In genomic region chr7:29128725-29129124, GRCm38 (mm10) we compare ENCODE assay signal across 11 mouse cellular contexts. TPM values are rescaled to one million over a fixed set of nuclear protein-coding genes. Genes with fewer than 3 reads are reported as not detected.
DNase-seq lines count a peak whose midpoint lies in the region; ATAC-seq and TF ChIP-seq lines count a peak whose summit lies in the region.
"Had no signal": no experiment of that assay in that cellular context is flagged by ENCODE, and none has a peak within 500 bp of the region (broad histone marks: within the 10 kb centered on the region; RNA-seq: fewer than 3 reads in every experiment).

No protein-coding gene starts in this region.

- H3K9ac ChIP-seq in kidney, postnatal 0 days (ENCODE audit: low read depth, low read length) = no peak overlapping the region
- peak overlapping the region; percentile 31; the same call in 1 of the 2 replicates for H3K9ac ChIP-seq in MEL (ENCODE audit: control insufficient read depth, low read depth, low read length, poor library complexity, severe bottlenecking)
- H3K9ac ChIP-seq: embryonic facial prominence, embryonic 15.5 days; heart, embryonic 15.5 days had no signal

- no peak for TF ChIP-seq POLR2A in MEL (IDR thresholded peaks at IDR 0.05; ENCODE audit: control insufficient read depth in 1 of 2, insufficient read depth in 1 of 2, low read depth in 1 of 2, low read length in 2 of 2, poor library complexity in 1 of 2)
- TF ChIP-seq POLR2A in embryonic fibroblast, embryonic 13.5 days (IDR thresholded peaks at IDR 0.05; ENCODE audit: low read depth, low read length) = no peak

- H3K27me3 ChIP-seq in kidney, postnatal 0 days (ENCODE audit: insufficient read depth, low read length) = no peaks in the 10 kb centered on the region
- no peaks in the 10 kb centered on the region for H3K27me3 ChIP-seq in MEL (ENCODE audit: control insufficient read depth in 1 of 2, insufficient read depth in 2 of 2, low read length in 2 of 2)
- H3K27me3 ChIP-seq in limb, embryonic 10.5 days (ENCODE audit: low read depth, poor library complexity, severe bottlenecking) = peaks cover 3% of the 10 kb centered on the region; the same call in 1 of the 2 replicates
- H3K27me3 ChIP-seq: embryonic facial prominence, embryonic 15.5 days had no signal

- no peak for ATAC-seq in kidney, postnatal 0 days (replicated peaks; ENCODE audit: low FRiP score, low read depth)

- peak; percentile 74 for DNase-seq in kidney, postnatal 0 days (ENCODE audit: low spot score)
- DNase-seq in kidney, adult 11 months = no peak
- DNase-seq in A20 (ENCODE audit: low read depth, low spot score) (peak; percentile 61), MEL (ENCODE audit: low read depth, low spot score) (peak; percentile 74)
- no peak for DNase-seq in limb, embryonic 10.5 days (ENCODE audit: low spot score)
- DNase-seq in layer of hippocampus, postnatal 14 days (ENCODE audit: low spot score in 2 of 2) = no peak
- no peak for DNase-seq in left cerebral cortex, adult 9 months (ENCODE audit: low spot score in 2 of 2)

- 75% methylated on average over 2 of the region's 2 CpGs for WGBS in kidney, postnatal 0 days
- WGBS in limb, embryonic 10.5 days = 68% methylated on average over 2 of the region's 2 CpGs

- no peak overlapping the region for H3K4me3 ChIP-seq in kidney, postnatal 0 days (replicated peaks; ENCODE audit: low read depth, low read length)
- H3K4me3 ChIP-seq in MEL (ENCODE audit: control insufficient read depth in 1 of 2, insufficient read depth in 1 of 2, low read depth in 2 of 2, low read length in 2 of 2) = peak overlapping the region in 1 of 2 experiments; percentile 18; a peak in 2 of 4 replicates
- no peak overlapping the region for H3K4me3 ChIP-seq in embryonic fibroblast, embryonic 13.5 days (ENCODE audit: insufficient read depth, low read length)
- no peak overlapping the region for H3K4me3 ChIP-seq in limb, embryonic 10.5 days
- H3K4me3 ChIP-seq: embryonic facial prominence, embryonic 15.5 days; heart, embryonic 15.5 days had no signal

- H3K36me3 ChIP-seq in kidney, postnatal 0 days (ENCODE audit: insufficient read depth, low read length) = no peaks in the 10 kb centered on the region
- H3K36me3 ChIP-seq in MEL (ENCODE audit: control insufficient read depth in 1 of 2, insufficient read depth in 2 of 2, low read length in 2 of 2) = no peaks in the 10 kb centered on the region; a peak in 1 of 4 replicates
- H3K36me3 ChIP-seq in limb, embryonic 10.5 days = no peaks in the 10 kb centered on the region
- H3K36me3 ChIP-seq: embryonic facial prominence, embryonic 15.5 days; heart, embryonic 15.5 days had no signal

- no peak for TF ChIP-seq EP300 in MEL (IDR thresholded peaks at IDR 0.05; ENCODE audit: low read depth in 1 of 2, low read length in 2 of 2)

- H3K27ac ChIP-seq in kidney, postnatal 0 days = no peak overlapping the region
- H3K27ac ChIP-seq in MEL (ENCODE audit: control insufficient read depth, low read depth, low read length) = no peak overlapping the region
- no peak overlapping the region for H3K27ac ChIP-seq in embryonic fibroblast, embryonic 13.5 days (ENCODE audit: insufficient read depth, low read length)
- no peak overlapping the region for H3K27ac ChIP-seq in limb, embryonic 10.5 days
- H3K27ac ChIP-seq: embryonic facial prominence, embryonic 15.5 days; heart, embryonic 15.5 days had no signal

- peaks cover 3% of the 10 kb centered on the region; the same call in 1 of the 2 replicates for H3K4me1 ChIP-seq in kidney, postnatal 0 days (replicated peaks; ENCODE audit: insufficient read depth, low read length)
- peaks cover 0 to 7% of the 10 kb centered on the region in 2 experiments; a peak in 1 of 4 replicates for H3K4me1 ChIP-seq in MEL (ENCODE audit: control insufficient read depth in 1 of 2, insufficient read depth in 2 of 2, low read length in 2 of 2)
- no peaks in the 10 kb centered on the region for H3K4me1 ChIP-seq in embryonic fibroblast, embryonic 13.5 days (ENCODE audit: control insufficient read depth, insufficient read depth, low read length)
- H3K4me1 ChIP-seq in limb, embryonic 10.5 days = peaks cover 22% of the 10 kb centered on the region

- TF ChIP-seq CTCF in kidney, postnatal 0 days (IDR thresholded peaks at IDR 0.05; ENCODE audit: low read depth) = peak; percentile 78
- peak; percentile 75 to 81 (median 76) for TF ChIP-seq CTCF in MEL (IDR thresholded peaks at IDR 0.05 in 2 of 3, conservative IDR thresholded peaks at IDR 0.05 in 1 of 3; ENCODE audit: control insufficient read depth in 1 of 3, insufficient read depth in 1 of 3, low read depth in 2 of 3, low read length in 3 of 3, poor library complexity in 1 of 3, severe bottlenecking in 1 of 3)
- peak; percentile 52; the same call in 1 of the 2 replicates for TF ChIP-seq CTCF in embryonic fibroblast, embryonic 13.5 days (IDR thresholded peaks at IDR 0.05; ENCODE audit: borderline replicate concordance, insufficient read depth, low read length)

- peak; percentile 72 for TF ChIP-seq RAD21 in MEL (IDR thresholded peaks at IDR 0.05; ENCODE audit: low read depth, low read length)

- no peaks in the 10 kb centered on the region for H3K9me3 ChIP-seq in kidney, postnatal 0 days (replicated peaks; ENCODE audit: low read length)
- no peaks in the 10 kb centered on the region for H3K9me3 ChIP-seq in MEL (replicated peaks; ENCODE audit: insufficient read depth, low read length)
- H3K9me3 ChIP-seq in limb, embryonic 10.5 days (replicated peaks) = no peaks in the 10 kb centered on the region
- H3K9me3 ChIP-seq: embryonic facial prominence, embryonic 15.5 days; heart, embryonic 15.5 days had no signal

- H3K4me2 ChIP-seq in kidney, postnatal 0 days (ENCODE audit: low read length) = no peak overlapping the region
- H3K4me2 ChIP-seq: embryonic facial prominence, embryonic 15.5 days; heart, embryonic 15.5 days had no signal

- no peaks in the 10 kb centered on the region for H3K79me2 ChIP-seq in MEL (ENCODE audit: control insufficient read depth, insufficient read depth, low read length, poor library complexity)

TF ChIP-seq in MEL, 35 proteins besides CTCF, POLR2A, EP300 and RAD21:
- no peak for TF ChIP-seq GABPA (IDR thresholded peaks at IDR 0.05; ENCODE audit: low read depth, low read length)
- TF ChIP-seq ZC3H11A (IDR thresholded peaks at IDR 0.05; ENCODE audit: low read depth, low read length) = peak; percentile 74
- TF ChIP-seq MXI1 (IDR thresholded peaks at IDR 0.05; ENCODE audit: low read depth, low read length) = no peak
- no peak for TF ChIP-seq CHD2 (IDR thresholded peaks at IDR 0.05; ENCODE audit: low read length)
- peak; percentile 72 for TF ChIP-seq SMC3 (IDR thresholded peaks at IDR 0.05; ENCODE audit: low read depth, low read length)
TF ChIP-seq in MEL: peak in this region for 2.

RNA-seq across cellular contexts. Expression of gene Ryr1, which starts 3.7 kb away (rescaled TPM):
- polyA plus RNA-seq in kidney, postnatal 0 days (2015; fragmentation: Nextera tagmentation; extraction: Ambion mirVana) = 0.15 and 0.17 TPM in 2 replicates
- 0.16 and 0.27 TPM in 2 replicates for total RNA-seq in MEL (2012; rRNA removed)
- polyA plus RNA-seq in MEL (2012; ENCODE audit: insufficient read depth in 1 of 2, insufficient read length in 2 of 2, low read depth in 1 of 2, low replicate concordance in 2 of 2, missing spikeins in 1 of 2) = under 1 TPM in 1 of 2 experiments, not detected in 1; 0.54 TPM
- polyA plus RNA-seq in embryonic fibroblast, embryonic 13.5 days (2011; ENCODE audit: insufficient read length, low read depth, missing spikeins) = 0.05 and 0.28 TPM in 2 replicates
- 1.8 and 2.2 TPM in 2 replicates for polyA plus RNA-seq in limb, embryonic 10.5 days (2016; fragmentation: Nextera tagmentation; extraction: Ambion mirVana)
- 10 to 100 TPM in 1 of 2 experiments, 1 to 10 TPM in 1; 9.3 to 12.2 TPM for total RNA-seq in layer of hippocampus, postnatal 14 days (2021)

RNA-seq across cellular contexts. Expression of gene Rasgrp4, which starts 5.9 kb away (rescaled TPM):
- 0.49 and 1.2 TPM in 2 replicates for polyA plus RNA-seq in kidney, postnatal 0 days (2015; fragmentation: Nextera tagmentation; extraction: Ambion mirVana)
- 0.46 and 0.56 TPM in 2 replicates for total RNA-seq in MEL (2012; rRNA removed)
- polyA plus RNA-seq in MEL (2012; ENCODE audit: insufficient read depth in 1 of 2, insufficient read length in 2 of 2, low read depth in 1 of 2, low replicate concordance in 2 of 2, missing spikeins in 1 of 2) = 1 to 10 TPM in 1 of 2 experiments, not detected in 1; 1.9 TPM
- polyA plus RNA-seq in embryonic fibroblast, embryonic 13.5 days (2011; ENCODE audit: insufficient read length, low read depth, missing spikeins) = not detected in 2 replicates
- polyA plus RNA-seq in limb, embryonic 10.5 days (2016; fragmentation: Nextera tagmentation; extraction: Ambion mirVana) = 0.60 and 0.70 TPM in 2 replicates
- 1 to 10 TPM; 1.1 to 1.5 TPM for total RNA-seq in layer of hippocampus, postnatal 14 days (2021)

RNA-seq across cellular contexts. Expression of gene Fam98c, which starts 27.3 kb away (rescaled TPM):
- 27.3 and 30.0 TPM in 2 replicates for polyA plus RNA-seq in kidney, postnatal 0 days (2015; fragmentation: Nextera tagmentation; extraction: Ambion mirVana)
- total RNA-seq in MEL (2012; rRNA removed) = 11.2 and 14.3 TPM in 2 replicates
- 10 to 100 TPM in 1 of 2 experiments, not detected in 1; 32.0 TPM for polyA plus RNA-seq in MEL (2012; ENCODE audit: insufficient read depth in 1 of 2, insufficient read length in 2 of 2, low read depth in 1 of 2, low replicate concordance in 2 of 2, missing spikeins in 1 of 2)
- 5.5 and 5.9 TPM in 2 replicates for polyA plus RNA-seq in embryonic fibroblast, embryonic 13.5 days (2011; ENCODE audit: insufficient read length, low read depth, missing spikeins)
- polyA plus RNA-seq in limb, embryonic 10.5 days (2016; fragmentation: Nextera tagmentation; extraction: Ambion mirVana) = 10.7 and 11.2 TPM in 2 replicates
- 10 to 100 TPM; 29.4 to 32.7 TPM for total RNA-seq in layer of hippocampus, postnatal 14 days (2021)

RNA-seq across cellular contexts. Expression of gene Ggn, which starts 41.3 kb away (rescaled TPM):
- polyA plus RNA-seq in kidney, postnatal 0 days (2015; fragmentation: Nextera tagmentation; extraction: Ambion mirVana) = 0.70 and 0.71 TPM in 2 replicates
- 0.07 and 0.19 TPM in 2 replicates for total RNA-seq in MEL (2012; rRNA removed)
- 1 to 10 TPM in 1 of 2 experiments, not detected in 1; 1.0 TPM for polyA plus RNA-seq in MEL (2012; ENCODE audit: insufficient read depth in 1 of 2, insufficient read length in 2 of 2, low read depth in 1 of 2, low replicate concordance in 2 of 2, missing spikeins in 1 of 2)
- 1.2 and 1.3 TPM in 2 replicates for polyA plus RNA-seq in embryonic fibroblast, embryonic 13.5 days (2011; ENCODE audit: insufficient read length, low read depth, missing spikeins)
- 0.29 and 0.38 TPM in 2 replicates for polyA plus RNA-seq in limb, embryonic 10.5 days (2016; fragmentation: Nextera tagmentation; extraction: Ambion mirVana)
- total RNA-seq in layer of hippocampus, postnatal 14 days (2021) = 1 to 10 TPM; 1.2 to 1.3 TPM
- total RNA-seq: monocyte, adult 5-6 weeks had no signal

RNA-seq across cellular contexts. Expression of gene Spred3, which starts 41.5 kb away (rescaled TPM):
- 1.6 and 2.3 TPM in 2 replicates for polyA plus RNA-seq in kidney, postnatal 0 days (2015; fragmentation: Nextera tagmentation; extraction: Ambion mirVana)
- 0.42 and 0.62 TPM in 2 replicates for total RNA-seq in MEL (2012; rRNA removed)
- polyA plus RNA-seq in MEL (2012; ENCODE audit: insufficient read depth in 1 of 2, insufficient read length in 2 of 2, low read depth in 1 of 2, low replicate concordance in 2 of 2, missing spikeins in 1 of 2) = 1 to 10 TPM in 1 of 2 experiments, not detected in 1; 3.9 TPM
- polyA plus RNA-seq in embryonic fibroblast, embryonic 13.5 days (2011; ENCODE audit: insufficient read length, low read depth, missing spikeins) = 31.2 and 56.4 TPM in 2 replicates
- polyA plus RNA-seq in limb, embryonic 10.5 days (2016; fragmentation: Nextera tagmentation; extraction: Ambion mirVana) = 2.7 and 3.3 TPM in 2 replicates
- total RNA-seq in layer of hippocampus, postnatal 14 days (2021) = 10 to 100 TPM; 42.3 to 52.3 TPM

Comparison
In these comparisons a context has a peak if more than half of its experiments do, and no peak if none do; other contexts are left out.
1. DNase-seq: peak in kidney, postnatal 0 days (single experiment), A20 (single experiment) and MEL (single experiment); none in kidney, adult 11 months (single experiment), limb, embryonic 10.5 days (single experiment), layer of hippocampus, postnatal 14 days (0 of 2) and left cerebral cortex, adult 9 months (0 of 2).
2. Peak in every context shown above with its lines, with median percentiles within 50 percentile points of each other: CTCF ChIP-seq.